Mouse (Mus musculus): ENCODE data around the gene Ofd1. TPM values are rescaled to one million over a fixed set of nuclear protein-coding genes. Genes with fewer than 3 reads are reported as not detected.

Ofd1 gene
- polyA plus RNA-seq, 2 experiments = 1.5 to 1.9 TPM

GRCm38 (mm10) chrX:166348086-166348485 lies 92.4 kb downstream of the Ofd1 start:
- DNase-seq (ENCODE audit: low read depth in 3 of 3, low spot score in 3 of 3) = no peak
- Histone ChIP-seq H3K4me2 (ENCODE audit: low read depth) (no peak overlapping the region), H3K9ac (replicated peaks) (no peak overlapping the region), H3K27ac (no peak overlapping the region), H3K27me3 (ENCODE audit: control insufficient read depth, insufficient read depth, low read length) (no peaks in the 10 kb centered on the region), H3K4me1 (replicated peaks; ENCODE audit: control insufficient read depth in 2 of 2, insufficient read depth in 2 of 2, low read length in 1 of 2) (no peaks in the 10 kb centered on the region), H3K36me3 (replicated peaks; ENCODE audit: control insufficient read depth, insufficient read depth, low read depth) (no peaks in the 10 kb centered on the region), H3K4me3 (ENCODE audit: insufficient read depth in 1 of 2, low read depth in 2 of 2, low read length in 2 of 2) (no peak overlapping the region), H3K9me3 (ENCODE audit: control insufficient read depth, low read length) (no peaks in the 10 kb centered on the region)
- no peak for TF ChIP-seq EP300 (IDR thresholded peaks at IDR 0.05; ENCODE audit: low read depth)
- no peak for TF ChIP-seq CTCF (IDR thresholded peaks at IDR 0.05; ENCODE audit: low read depth)
- ATAC-seq (ENCODE audit: insufficient read depth) = no peak
- 65% methylated on average over 6 of the region's 6 CpGs for WGBS (ENCODE audit: insufficient replicate concordance)

GRCm38 (mm10) chrX:166344228-166345015 lies 96.1 kb downstream of the Ofd1 start:
- Histone ChIP-seq H3K4me3 (ENCODE audit: insufficient read depth in 1 of 2, low read depth in 2 of 2, low read length in 2 of 2) (no peak overlapping the region), H3K9ac (replicated peaks) (no peak overlapping the region), H3K36me3 (replicated peaks; ENCODE audit: control insufficient read depth, insufficient read depth, low read depth) (no peaks in the 10 kb centered on the region), H3K27ac (no peak overlapping the region), H3K4me1 (replicated peaks; ENCODE audit: control insufficient read depth in 2 of 2, insufficient read depth in 2 of 2, low read length in 1 of 2) (no peaks in the 10 kb centered on the region), H3K9me3 (ENCODE audit: control insufficient read depth, low read length) (no peaks in the 10 kb centered on the region), H3K4me2 (ENCODE audit: low read depth) (no peak overlapping the region), H3K27me3 (ENCODE audit: control insufficient read depth, insufficient read depth, low read length) (no peaks in the 10 kb centered on the region)
- 36% methylated on average over 10 of the region's 10 CpGs for WGBS (ENCODE audit: insufficient replicate concordance)
- no peak for ATAC-seq (ENCODE audit: insufficient read depth)
- no peak for TF ChIP-seq CTCF (IDR thresholded peaks at IDR 0.05; ENCODE audit: low read depth)
- TF ChIP-seq EP300 (IDR thresholded peaks at IDR 0.05; ENCODE audit: low read depth) = no peak
- DNase-seq (ENCODE audit: low read depth in 3 of 3, low spot score in 3 of 3) = no peak

GRCm38 (mm10) chrX:166341795-166342194 lies 98.7 kb downstream of the Ofd1 start:
- ATAC-seq (ENCODE audit: insufficient read depth) (no peak), DNase-seq (ENCODE audit: low read depth in 3 of 3, low spot score in 3 of 3) (no peak)
- no peaks in the 10 kb centered on the region for H3K9me3 ChIP-seq (ENCODE audit: control insufficient read depth, low read length)
- no peak overlapping the region for H3K27ac ChIP-seq
- H3K27me3 ChIP-seq (ENCODE audit: control insufficient read depth, insufficient read depth, low read length) = no peaks in the 10 kb centered on the region
- TF ChIP-seq EP300 (IDR thresholded peaks at IDR 0.05; ENCODE audit: low read depth) (no peak), CTCF (IDR thresholded peaks at IDR 0.05; ENCODE audit: low read depth) (no peak)
- no peaks in the 10 kb centered on the region for H3K4me1 ChIP-seq (replicated peaks; ENCODE audit: control insufficient read depth in 2 of 2, insufficient read depth in 2 of 2, low read length in 1 of 2)
- no peak overlapping the region for H3K9ac ChIP-seq (replicated peaks)
- WGBS (ENCODE audit: insufficient replicate concordance) = 47% methylated on average over 6 of the region's 6 CpGs
- no peaks in the 10 kb centered on the region for H3K36me3 ChIP-seq (replicated peaks; ENCODE audit: control insufficient read depth, insufficient read depth, low read depth)
- no peak overlapping the region for H3K4me3 ChIP-seq (ENCODE audit: insufficient read depth in 1 of 2, low read depth in 2 of 2, low read length in 2 of 2)
- H3K4me2 ChIP-seq (ENCODE audit: low read depth) = no peak overlapping the region

Other genes with a start within 250 kb of the Ofd1 start
- gene Gpm6b, start 201.8 kb downstream of the Ofd1 start, polyA plus RNA-seq (2012; rRNA removed) = 0.93 and 1.1 TPM in 2 replicates
- gene Gpm6b, start 201.8 kb downstream of the Ofd1 start, polyA plus RNA-seq (2014; fragmentation: Nextera tagmentation; extraction: Ambion mirVana) = 1.5 and 1.7 TPM in 2 replicates
- gene Trappc2, start 130 bp downstream of the Ofd1 start, polyA plus RNA-seq (2012; rRNA removed) = 2.4 and 4.3 TPM in 2 replicates
- gene Trappc2, start 130 bp downstream of the Ofd1 start, polyA plus RNA-seq (2014; fragmentation: Nextera tagmentation; extraction: Ambion mirVana) = 10.4 and 11.5 TPM in 2 replicates
- 6.7 and 11.3 TPM in 2 replicates for gene Rab9, start 39.2 kb upstream of the Ofd1 start, polyA plus RNA-seq (2012; rRNA removed)
- gene Rab9, start 39.2 kb upstream of the Ofd1 start, polyA plus RNA-seq (2014; fragmentation: Nextera tagmentation; extraction: Ambion mirVana) = 22.2 and 22.3 TPM in 2 replicates
- 1.00 and 1.1 TPM in 2 replicates for gene Tceanc, start 77.9 kb upstream of the Ofd1 start, polyA plus RNA-seq (2012; rRNA removed)
- 2.4 and 2.9 TPM in 2 replicates for gene Tceanc, start 77.9 kb upstream of the Ofd1 start, polyA plus RNA-seq (2014; fragmentation: Nextera tagmentation; extraction: Ambion mirVana)
- 0.27 and 0.35 TPM in 2 replicates for gene Egfl6, start 145.0 kb upstream of the Ofd1 start, polyA plus RNA-seq (2012; rRNA removed)
- 0.15 and 0.28 TPM in 2 replicates for gene Egfl6, start 145.0 kb upstream of the Ofd1 start, polyA plus RNA-seq (2014; fragmentation: Nextera tagmentation; extraction: Ambion mirVana)

Measured in liver, embryonic 14.5 days (tissue).